Mouse (Mus musculus): ENCODE data around the gene Zfp580.

- TF ChIP-seq CTCF (IDR thresholded peaks at IDR 0.05; ENCODE audit: extremely low read depth, insufficient read depth, low read length) (peak; percentile 23; the same call in 1 of the 2 replicates), POLR2A (IDR thresholded peaks at IDR 0.05; ENCODE audit: extremely low read depth, insufficient read depth, low read length) (no peak)
Measured at GRCm38 (mm10) chr7:5047313-5047712, 4.0 kb upstream of the Zfp580 start.
